Mouse (Mus musculus) mature B cell (primary cell): ENCODE data around the gene Trmt10c.
"Not testable (repeated sequence)": the region's sequence is repeated elsewhere in the genome, so short reads cannot be mapped to it uniquely, and the experiment has no call there.

Source experiments
- in situ Hi-C: fragments of 300-500 bp; cut with MboI; formaldehyde crosslinking; loops from 2 replicates; pipeline ENCODE4 v1.14.3; 2019

Gene Trmt10c

DNA sequence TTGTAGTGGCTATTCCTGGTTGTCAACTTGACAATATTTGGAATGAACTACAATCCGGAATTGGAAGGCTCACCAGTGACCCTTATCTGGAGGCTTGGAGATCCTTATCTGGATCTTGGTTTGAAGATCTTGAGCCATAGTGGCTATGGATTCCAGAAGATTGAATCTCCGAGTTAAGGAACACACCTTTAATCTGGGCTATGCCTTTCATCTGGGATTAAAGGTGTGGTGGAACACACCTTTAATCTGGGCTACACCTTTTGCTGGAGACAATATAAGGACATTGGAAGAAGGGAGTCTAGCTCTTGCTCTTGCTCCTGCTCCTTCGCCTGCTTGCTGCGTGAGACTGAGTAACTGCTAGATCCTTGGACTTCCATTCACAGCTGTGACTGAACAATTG, 10.4 kb upstream of the Trmt10c start, which contains the start of gene Senp7:
Gene Senp7 (plus strand): TSS at position 301 of the 400 bp plus-strand sequence.
- in situ Hi-C loops: not testable (repeated sequence)

DNA sequence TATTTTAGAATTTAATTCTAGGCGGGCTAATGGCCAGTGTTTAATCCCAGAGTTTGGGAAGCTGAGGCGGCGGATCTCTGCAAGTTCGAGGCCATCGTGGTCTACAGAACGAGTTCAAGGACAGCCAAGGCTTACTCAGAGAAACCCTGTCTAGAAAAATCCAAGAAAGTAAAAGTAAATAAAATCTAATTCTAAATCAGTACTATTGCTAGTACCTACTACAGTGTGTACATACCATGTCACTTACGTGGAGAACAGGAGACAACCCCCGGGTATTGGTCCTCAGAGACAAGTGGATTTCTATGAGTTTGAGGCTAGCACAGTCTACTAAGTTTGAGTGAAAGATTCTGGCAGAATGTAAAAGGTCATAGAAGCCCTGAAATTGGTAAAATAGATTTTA, 471 bp upstream of the Trmt10c start:
- in situ Hi-C loops: no loop called here

DNA sequence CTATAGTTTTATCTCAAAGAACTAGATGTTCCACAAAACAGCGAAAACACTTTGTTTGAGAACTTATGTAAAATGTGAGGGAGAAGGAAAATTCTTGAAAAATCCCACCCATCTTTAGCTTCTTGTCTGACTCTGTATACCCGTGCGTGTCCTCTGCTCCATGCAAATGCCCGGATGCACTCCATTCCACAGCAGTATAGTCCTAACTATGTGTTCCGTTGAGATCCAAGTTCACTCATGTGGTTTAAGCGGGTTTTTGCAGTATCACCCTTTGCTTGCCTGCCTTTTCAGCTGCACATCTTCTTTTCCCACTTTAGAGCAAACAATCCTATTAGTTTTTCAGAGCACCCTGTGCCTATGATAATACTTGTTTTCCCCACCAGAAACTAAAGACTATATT, 1.1 kb downstream of the Trmt10c start:
- in situ Hi-C loops: no loop called here

DNA sequence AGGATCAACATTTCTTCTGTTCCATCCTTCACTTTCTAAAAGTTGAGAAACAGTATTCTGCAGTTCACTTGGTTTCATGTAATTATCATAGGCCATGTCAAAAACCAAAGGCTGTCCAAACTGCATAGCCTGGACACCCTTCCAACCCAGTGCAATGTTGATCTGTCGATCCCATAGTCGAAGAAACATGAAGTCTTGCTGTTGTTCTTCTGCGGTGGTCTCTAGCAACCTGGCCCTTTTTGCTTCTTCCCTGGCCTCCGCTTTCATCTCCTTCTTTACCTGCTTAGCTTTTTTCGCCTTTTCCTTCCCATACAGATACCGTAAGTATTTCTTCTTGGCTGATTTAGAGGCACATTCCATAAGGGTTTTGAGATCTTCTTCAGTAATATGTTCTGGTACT, 3.1 kb downstream of the Trmt10c start:
- in situ Hi-C loops: no loop called here

DNA sequence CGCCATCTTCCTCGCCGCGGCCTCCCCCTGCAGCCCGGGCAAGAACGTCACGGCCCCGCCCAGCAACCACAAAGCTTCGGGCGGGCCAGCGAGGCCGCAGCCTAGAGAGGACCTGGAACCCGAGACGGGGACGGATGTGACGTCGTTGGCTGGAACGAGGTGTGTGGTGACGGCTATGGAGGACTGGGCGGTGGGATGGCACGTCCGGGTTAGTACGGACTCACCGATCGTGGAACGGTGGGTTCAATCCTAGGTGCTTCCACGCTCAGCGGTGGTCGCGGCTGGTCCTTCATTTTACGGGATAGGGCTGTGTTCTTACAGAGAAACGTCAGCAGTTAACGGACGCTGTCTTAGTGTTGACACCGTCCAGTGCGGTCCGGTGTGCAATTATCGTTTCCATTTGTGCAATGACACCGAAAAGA, 7.9 kb downstream of the Trmt10c start, which contains the start of gene Pcnp:
Gene Pcnp (minus strand): TSS at position 79 of the 422 bp plus-strand sequence.
- in situ Hi-C loops: no loop called here

DNA sequence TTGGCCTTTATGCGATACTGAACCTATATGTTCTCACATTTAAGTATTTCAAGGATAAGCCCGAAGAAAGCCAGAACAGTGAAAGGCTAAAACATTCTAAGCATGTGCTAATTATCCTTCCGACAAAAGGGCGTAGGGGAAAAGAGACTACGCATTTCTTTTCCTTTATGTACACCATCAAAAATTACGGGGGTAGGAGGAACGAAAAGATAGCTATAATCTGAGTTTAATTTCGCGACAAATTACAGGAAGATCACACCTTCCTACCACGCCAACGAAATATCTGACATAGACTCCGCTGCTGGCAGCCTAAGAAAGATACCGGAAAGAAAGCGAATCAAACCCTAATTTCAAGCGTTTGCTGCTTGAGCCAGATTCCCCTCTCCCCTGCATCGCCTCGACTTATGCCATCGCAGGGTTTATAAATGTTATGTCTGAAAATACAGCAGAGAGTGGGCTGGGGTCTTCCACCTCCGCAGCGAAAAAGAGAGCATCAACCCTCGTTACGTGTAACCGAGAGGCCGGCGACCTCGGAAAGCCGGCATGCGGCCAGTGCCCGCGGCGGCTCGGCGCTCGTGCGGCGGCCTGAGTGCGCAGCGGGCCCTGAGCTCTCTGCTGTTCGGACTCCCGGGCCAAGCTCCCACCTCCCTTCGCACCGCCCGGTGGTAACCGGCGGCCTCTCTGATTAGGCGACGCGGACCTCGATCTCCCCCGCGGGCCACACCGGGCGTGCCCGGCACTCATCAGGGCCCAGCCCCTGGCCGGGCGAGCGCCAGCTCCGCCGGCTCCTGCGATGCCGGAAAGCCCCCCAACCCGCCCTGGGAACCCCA, 8.7 kb downstream of the Trmt10c start:
- in situ Hi-C loops: no loop called here

DNA sequence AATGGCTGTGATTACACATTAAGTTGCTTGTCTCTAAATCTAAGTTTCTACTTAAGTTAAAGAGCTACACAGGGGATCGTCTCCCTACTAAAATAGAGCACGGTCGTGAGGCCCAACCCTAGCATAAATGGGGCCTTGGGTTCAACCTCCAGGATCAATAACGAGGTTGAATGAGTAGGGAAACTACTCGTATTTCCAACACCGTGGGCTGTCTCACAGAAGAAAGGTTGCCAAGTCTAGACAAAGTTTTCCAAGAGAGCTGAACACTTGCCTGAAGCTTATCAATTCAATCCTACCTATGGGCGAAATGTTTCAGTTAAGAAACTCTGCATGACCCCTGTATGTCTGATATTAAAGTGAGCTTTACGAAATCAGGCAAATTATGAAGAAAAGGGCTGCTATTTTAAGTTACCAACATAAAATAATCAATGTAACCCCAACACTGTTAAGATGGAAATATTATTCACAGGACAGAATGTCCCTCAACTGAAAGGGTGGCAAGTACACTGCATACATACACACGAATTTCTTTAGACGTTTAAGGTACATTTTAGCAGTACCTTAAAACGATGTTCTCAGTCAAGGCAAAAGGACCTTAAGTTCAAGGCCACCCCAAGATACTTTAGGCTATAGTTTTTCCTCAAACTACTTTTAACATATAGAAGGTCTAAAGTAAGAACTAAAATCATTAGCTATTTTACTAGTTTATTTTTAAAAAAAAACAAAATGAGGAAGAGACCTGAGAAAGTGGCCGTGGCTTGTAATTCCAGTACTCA, 9.6 kb downstream of the Trmt10c start:
- in situ Hi-C loops: no loop called here

DNA sequence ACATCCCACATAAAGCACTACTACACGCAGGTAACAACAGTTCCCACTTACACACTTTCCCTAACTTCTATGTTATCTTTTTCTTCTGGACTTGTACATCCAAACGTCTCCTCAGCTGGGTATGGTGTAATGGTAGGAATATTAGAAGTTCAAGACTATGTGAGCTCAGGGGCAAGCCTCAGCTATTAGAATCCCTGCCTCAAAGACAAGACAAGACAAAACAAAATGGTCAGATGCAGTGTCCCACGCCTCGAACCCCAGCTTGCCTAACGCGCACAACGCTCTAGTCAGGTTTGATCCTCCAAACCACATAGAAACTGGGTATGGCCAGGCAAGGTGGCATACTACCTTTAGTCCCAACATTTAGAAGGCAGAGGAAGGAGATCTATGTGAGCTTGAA, 18.0 kb downstream of the Trmt10c start:
- in situ Hi-C loops: no loop called here

DNA sequence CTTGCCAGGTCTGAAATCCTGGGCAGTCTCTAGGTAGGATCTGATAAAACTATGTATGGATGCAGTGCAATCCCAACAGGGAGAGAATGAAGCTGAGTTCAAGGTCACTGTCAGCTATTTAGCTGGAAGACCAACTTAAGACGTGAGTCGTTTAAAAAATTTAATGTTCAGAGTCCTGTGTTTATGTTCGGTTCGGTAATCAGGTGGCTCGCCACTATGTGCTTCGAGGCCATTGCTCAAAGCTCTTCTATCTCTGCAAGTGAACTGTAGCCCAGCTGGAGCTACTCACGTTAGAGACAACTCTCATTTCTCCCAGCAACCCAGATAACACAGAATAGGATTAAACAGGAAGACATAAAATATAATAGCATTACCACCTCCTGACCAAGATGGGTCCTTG, 23.5 kb downstream of the Trmt10c start:
- in situ Hi-C loops: no loop called here

DNA sequence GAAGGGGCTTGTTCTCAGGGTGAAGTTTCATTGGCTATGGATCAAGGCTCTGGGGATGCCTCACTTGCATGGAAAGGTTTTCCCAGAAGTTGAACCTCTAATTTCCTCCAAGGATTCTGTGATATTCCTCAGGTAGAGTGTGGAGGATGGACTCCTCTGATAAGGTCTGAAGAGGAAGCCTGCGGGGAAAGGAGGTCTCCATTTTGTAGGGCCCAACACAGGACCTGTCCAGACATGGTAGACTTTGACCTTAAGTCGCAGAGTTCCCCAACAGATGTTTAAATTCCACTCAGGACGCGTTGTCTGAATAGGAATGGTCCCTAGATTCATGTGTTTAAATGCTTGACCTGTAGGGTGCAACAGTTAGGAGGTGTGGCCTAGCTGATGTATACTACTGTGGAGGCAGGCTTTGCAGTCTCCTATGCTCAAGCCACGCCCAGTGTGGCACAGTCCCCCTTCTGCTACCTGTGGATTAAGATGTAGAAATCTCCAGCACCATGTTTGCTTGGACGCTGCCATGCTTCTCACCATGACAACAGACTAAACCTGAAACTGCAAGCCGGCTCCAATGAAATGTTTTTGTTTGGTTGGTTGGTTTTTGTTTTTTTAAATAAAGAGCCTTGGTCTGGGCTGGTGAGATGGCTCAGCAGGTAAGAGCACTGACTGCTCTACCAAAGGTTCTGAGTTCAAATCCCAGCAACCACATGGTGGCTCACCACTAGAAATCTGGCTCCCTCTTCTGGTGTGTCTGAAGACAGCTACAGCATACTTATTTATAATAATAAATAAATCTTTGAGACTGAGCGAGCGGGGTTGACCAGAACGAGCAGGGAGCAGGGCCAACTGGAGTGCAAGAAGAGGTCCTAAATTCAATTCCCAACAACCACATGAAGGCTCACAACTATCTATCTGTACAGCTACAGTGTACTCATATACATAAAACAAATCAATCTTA, 24.6 kb downstream of the Trmt10c start:
- in situ Hi-C loops: no loop called here

DNA sequence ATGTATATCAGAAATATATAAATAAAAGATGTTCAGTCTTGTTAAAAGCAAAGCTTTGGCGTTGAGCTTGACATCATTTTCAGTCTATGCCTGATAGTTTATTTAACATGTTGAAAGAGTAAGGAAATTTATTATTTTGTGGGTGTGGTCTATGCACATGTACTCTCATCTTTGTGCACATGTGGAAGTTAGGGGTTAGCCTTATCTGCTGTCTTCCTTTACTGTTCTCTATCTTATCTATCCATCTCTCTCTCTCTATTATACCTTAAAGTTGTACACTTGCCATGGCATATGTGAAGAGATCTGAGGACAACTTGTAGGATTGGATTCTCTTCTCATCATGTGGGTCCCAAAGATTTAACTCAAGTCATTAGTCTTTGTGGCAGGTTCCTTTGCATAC, 28.8 kb downstream of the Trmt10c start:
- in situ Hi-C loops: no loop called here

DNA sequence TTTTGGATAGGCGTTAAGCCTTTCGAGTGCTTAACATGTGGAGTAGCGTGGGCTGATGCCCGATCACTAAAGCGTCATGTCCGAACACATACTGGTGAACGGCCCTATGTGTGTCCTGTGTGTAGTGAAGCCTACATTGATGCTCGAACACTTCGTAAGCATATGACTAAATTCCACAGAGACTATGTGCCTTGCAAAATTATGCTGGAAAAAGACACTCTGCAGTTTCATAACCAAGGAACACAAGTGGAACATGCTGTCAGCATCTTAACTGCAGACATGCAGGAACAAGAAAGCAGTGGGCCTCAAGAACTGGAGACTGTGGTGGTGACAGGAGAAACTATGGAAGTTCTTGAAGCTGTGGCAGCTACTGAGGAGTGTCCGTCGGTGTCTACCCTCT, 30.8 kb downstream of the Trmt10c start:
- in situ Hi-C loops: no loop called here

DNA sequence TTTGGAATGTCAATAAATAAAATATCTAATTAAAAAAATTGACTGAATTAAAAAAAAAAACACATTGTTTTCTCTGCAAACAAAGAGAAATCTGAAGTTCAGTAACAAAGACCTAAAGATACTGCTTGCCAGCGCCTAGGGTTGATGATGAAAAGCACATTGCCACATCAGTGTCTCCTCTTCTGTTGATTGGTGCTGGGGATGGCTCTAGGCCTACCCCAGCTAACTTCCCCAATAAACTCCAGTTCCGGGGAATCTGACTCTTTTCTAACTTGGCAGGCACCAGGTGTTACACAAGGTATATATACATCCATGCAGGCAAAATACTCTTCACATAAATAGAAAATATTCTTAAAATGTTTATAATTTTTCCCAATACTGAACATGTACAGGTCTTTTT, 43.4 kb downstream of the Trmt10c start:
- in situ Hi-C loops: no loop called here

DNA sequence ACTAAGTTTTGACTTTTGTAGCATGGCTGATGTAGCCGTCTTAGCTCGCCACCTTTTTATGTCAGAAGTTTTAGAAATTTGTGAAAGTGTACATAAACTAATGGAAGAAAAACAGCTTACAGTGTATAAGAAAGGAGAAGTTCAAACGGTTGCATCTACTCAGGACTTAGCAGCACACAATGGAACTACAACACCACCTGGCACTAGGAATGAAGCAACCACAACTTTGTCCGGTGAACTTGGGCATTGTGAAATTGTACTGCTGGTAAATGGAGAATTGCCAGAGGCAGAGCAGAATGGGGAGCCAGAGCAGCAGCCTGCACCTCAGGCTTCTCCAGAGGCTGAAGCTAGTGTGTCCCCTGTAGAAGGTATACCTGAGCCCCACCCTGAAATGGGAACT, 47.3 kb downstream of the Trmt10c start:
- in situ Hi-C loops: no loop called here

DNA sequence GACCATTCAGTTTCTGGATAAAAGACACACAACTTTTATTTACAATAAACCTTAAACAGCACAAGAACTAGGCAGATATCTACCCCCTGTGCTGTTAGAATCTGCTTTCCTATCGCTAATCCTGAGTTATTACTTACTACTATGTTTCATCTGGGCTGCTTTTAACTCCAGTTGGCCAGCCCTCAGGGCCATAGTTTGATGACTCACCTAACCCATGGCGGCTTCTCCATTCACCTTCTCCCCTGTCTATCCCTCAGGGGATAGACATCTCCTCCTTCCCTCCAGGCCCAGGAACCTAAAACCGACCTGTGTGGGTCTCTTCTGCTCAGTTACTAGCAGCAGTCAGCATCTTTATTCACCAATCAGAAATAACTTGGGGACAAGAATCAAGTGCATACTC, 51.6 kb downstream of the Trmt10c start:
- in situ Hi-C loops: no loop called here
